Mouse (Mus musculus): ENCODE measurements at regions not wholly inside any gene's neighbourhood (a gene's known extent, or its start where the extent isn't known, plus 50 kb on each side); places are given as distances from the start of the nearest gene placed in this dataset.

DNA sequence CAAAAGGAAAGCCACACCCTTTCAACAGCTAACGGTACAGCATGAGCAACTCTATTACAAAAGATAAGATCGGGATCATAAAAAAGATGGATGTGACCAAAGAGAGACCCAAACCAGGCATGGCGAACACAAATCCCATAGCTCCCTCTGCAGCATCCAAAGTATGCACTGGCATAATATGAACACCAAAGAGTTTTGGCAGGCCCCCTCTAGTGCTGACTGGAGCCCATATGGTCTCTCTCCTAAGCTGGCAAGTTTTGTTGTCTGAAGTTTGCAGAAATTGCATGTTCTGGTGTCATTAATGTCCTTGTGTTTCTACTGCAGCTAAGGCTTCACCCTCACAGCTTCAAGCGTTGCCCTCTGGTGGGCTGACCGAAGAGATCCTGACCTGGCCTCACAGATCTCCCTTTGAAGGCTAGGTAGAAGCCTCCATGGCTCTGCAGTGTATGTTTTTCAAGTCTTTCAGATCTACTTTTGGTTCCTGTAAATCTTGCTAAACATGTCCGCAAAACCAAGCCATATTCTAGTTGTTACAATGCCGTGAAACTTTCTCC, 75.7 kb upstream of the Bcl2l14 start:
- DNase-seq (ENCODE audit: low read depth in 2 of 2, low spot score in 2 of 2): no peak

DNA sequence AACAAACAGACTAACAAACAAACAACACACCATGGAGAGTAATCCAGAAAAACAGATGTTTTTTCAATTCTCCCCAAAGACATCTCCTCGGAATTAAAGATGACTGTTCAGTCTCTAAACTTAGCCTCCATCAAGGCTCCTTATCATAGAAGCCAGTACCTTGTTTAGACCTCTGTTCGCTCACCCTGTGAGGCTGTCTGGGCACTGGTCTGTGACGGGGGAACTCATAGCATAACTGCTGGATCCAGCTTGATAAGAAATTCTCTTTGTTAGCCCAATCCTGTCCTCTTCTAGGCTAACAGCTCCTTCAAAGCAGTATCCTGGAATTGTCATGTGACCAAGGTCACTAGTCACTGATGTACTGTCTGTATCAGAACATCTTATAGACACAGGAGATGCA, 72.1 kb upstream of the Bcl2l14 start:
- DNase-seq (ENCODE audit: low read depth in 2 of 2, low spot score in 2 of 2): no peak

DNA sequence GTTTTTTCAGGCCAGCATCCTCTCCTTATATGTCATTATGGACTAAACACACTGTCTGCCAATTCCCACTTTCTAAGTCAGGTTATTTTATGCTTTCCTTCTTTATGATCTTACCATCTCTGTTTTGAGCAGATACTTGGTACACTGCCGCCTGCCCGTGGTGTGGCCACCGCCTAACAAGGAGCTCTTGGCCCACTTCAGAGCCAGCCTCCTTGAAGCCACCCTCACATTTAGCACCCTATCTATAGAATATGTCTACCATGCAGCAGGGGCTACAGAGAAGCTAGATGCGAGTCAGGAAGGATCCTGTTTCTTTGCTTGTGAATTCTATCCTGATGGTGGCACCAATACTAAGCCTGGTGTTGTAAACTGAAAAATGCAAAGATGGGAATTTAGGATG, 70.6 kb upstream of the Bcl2l14 start:
- DNase-seq (ENCODE audit: low read depth in 2 of 2, low spot score in 2 of 2): no peak

DNA sequence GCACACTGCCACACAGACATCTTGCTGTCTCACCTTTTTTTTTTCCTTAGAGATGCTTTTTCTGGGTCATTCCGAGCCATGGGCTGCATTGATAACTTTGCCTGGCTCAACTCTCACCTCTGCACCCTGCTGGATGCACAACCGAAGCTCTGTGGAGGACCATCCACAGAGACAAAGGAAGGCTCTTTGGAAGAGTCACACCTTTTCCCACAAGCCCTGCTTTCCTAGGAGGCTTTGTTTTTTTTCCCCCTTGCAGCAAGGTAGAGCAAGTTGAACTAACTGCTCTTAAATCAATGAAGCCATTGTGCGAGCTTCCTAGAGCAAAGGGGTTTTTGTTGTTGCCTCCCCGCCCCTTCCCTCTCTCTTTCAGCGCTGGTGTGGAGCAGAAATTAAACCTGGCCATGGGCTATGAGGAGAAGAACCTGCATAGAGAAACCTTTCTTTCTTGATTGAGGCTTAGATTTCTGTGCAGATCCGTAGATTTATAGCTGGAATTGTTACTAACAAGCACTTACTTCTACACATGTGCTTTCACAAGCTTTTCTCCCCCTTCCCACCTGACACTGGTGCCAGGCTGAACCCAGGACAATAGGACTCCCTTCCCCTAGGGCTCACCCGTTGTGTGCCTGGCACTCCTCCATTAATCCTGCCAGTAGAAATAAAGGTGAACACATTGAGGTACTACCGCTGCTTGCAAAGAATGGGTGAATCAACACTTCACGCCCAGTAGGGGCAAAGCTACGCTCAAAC, 66.4 kb upstream of the Bcl2l14 start:
- no peak for DNase-seq (ENCODE audit: low read depth in 2 of 2, low spot score in 2 of 2)

DNA sequence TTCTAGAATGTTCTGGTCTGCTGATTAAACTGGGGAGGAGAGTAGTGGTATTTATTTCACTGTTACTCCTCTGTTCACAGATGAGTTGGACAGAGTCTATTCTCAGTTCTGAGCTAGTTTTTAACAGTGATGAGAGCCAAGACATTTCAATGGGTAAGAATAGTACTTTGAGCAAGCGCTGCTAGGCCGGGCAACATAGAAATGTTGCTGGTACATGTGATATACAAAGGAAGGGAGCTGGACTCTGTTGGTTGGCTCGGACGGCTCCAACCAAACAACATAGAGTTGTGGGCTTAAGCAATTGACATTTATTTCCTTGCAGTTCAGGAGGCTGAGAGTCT, 65.8 kb upstream of the Bcl2l14 start:
- no peak for DNase-seq (ENCODE audit: low read depth in 2 of 2, low spot score in 2 of 2)

DNA sequence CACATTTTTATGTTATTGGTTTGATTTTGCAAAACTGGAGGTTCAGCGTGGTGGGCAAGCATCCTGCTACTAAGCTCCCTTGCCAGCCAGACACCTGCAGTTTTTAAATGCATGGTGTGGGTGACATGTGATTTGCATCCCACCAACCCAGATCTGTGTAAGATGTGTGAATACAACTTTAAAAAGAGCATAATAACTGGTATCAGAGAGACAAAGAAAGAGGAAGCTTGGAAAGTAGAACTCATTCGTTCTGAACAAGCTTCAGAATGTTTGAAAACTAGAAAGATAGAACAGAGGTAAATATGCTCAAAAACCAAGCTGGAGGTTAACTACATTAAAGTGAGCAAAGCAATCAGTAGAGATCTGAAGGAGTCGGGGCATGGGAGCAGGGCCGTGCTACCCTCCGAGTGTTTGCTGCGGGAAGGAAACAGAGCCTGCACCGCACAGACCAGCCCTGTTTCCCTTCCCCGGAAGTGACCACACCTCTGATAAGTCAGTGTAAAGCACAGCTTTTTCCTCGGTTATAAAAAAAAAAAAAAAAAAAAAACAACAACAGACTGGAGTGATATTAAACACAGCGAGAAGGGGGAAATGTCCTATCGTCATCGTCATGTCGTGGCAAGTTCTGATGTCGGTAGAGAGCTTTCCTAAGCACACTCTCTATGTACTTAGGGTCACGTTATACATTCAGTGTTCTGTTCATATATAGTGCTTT, 63.2 kb upstream of the Bcl2l14 start:
- peak; percentile 8 to 20 for DNase-seq (ENCODE audit: low read depth in 2 of 2, low spot score in 2 of 2)

DNA sequence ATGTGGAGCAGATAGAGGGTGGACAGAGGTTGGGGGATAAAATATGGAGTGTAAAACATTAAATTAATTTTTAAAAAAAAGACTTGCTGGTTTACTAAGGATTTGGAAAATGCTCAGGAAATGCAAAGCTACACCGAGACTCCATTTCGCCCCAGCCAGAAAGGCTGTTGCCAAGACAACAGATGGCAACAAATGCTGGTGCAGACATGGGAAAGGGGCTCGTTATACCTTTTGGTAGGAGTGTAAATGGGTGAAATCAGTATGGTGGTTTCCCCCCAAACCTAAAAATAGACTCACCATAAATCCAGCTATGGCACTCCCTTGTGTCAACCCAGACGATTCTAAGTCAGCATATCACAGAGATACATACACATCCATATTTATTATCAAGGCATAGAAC, 60.4 kb upstream of the Bcl2l14 start:
- DNase-seq (ENCODE audit: low read depth in 2 of 2, low spot score in 2 of 2): no peak

DNA sequence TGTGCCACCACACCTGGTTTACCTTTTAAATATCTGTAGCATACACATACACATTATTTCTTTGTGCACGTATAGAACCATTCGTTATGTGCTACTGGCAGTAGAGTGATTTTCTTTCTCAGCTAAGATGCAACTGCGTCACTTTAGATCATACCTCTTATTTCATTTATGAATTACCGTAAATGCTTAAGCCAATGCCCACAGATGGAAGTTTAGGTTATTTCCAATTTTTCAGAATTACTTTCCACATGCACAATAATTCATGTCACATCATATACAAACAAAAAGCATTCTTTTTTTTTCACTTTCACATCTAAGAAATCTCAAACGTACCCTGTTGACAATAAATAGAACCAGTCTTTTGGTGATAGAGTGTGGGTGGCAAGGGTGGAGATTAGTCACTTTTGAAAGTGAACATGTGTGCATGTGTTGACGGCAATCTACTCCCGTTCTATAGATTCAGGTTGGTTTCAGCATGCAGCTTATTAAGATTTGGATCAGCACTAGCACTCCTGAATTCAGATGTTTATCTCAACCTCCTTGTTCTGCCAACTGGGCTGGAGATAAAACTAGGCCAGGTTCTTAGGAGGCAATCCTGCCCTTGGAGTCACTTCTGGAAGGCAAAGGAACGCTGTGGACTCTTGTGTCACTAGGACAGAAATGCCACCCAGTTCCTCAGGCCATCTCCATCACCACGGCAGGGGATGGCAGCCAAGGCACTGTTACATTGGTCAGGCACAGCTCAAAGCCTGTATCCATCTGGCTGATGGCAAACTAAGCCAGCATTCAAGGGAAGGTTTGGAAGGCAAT, 53.1 kb upstream of the Bcl2l14 start:
- no peak for DNase-seq (ENCODE audit: low read depth in 2 of 2, low spot score in 2 of 2)

DNA sequence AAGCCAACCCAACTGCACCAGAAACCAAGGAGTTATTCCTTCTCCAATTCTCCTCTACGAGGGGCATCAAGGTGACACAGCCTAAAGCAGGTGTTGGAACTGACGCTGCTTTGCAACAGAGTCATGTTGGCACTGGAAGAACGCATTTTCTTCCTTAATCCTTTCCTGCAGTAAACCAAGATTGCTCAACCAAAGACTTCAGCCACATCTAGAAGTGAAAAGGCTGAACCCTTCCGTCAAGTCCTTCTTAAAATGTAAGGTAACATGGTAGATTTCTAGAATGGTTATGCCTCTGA, 52.6 kb upstream of the Bcl2l14 start:
- no peak for DNase-seq (ENCODE audit: low read depth in 2 of 2, low spot score in 2 of 2)
